Mouse (Mus musculus) heart, adult 2 months (tissue): ENCODE data around the gene Vgf.

Experiments used
- CTCF ChIP-seq: fragments of 200-600 bp; IDR thresholded peaks from 2 replicates; pipeline ENCODE4 v1.8.1; 2022; ENCODE audit warnings: antibody characterized with exemption, mild to moderate bottlenecking, moderate library complexity
- EP300 ChIP-seq: fragments of 200-500 bp; IDR thresholded peaks from 2 replicates; pipeline ENCODE4 v1.6.1; 2011; ENCODE audit warnings: low read depth, low read length, control low read depth; ENCODE audit not compliant: insufficient read depth
- POLR2A ChIP-seq: fragments of 200-500 bp; IDR thresholded peaks from 2 replicates; pipeline ENCODE4 v1.6.1; 2011; ENCODE audit warnings: mild to moderate bottlenecking, low read depth, low read length, control low read depth; ENCODE audit not compliant: insufficient read depth

GRCm38 (mm10) chr5:136986695-136987137, 39.5 kb upstream of the Vgf start, which contains the start of gene Plod3:
- TF ChIP-seq CTCF (no peak), EP300 (peak; percentile 77), POLR2A (peak; percentile 93)
